Mouse (Mus musculus): Measurements from ENCODE around the gene Gm21915. TPM values are rescaled to one million over a fixed set of nuclear protein-coding genes. Genes with fewer than 3 reads are reported as not detected.
A peak's percentile ranks its signal among the peaks of the same experiment; 100 is the strongest.

The Gm21915 gene
- polyA plus RNA-seq, 1 experiment from 2014 or later: not detected

DNA sequence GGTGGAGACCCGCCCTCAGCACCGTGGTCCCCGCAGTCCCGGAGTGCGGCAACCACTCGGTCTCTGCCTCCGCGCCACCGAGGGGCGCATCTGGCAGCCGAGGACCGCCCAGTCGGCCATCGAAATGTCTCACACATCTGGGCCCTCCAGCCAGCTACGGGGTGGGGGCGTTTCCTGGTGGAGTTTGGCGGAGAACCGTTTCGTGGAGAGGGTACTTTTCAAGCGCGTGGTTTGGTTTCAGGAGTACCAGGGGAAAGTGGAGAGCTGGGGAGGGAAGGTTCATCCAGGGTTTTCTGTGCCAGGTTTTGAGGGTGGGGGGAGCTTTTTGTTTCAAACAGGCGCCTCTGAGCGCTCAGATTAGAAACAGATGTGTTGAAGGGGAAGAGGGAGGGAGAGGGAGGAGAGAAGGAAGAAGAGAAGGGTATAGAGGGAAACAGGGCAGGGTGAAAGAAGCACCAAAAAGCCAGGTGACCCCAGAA, 16.0 kb downstream of the Gm21915 start:
- ATAC-seq (ENCODE audit: insufficient read depth, low FRiP score): peak; percentile 50
- H3K4me3 ChIP-seq (replicated peaks; ENCODE audit: low read length): peak overlapping the region; percentile 75
- H3K27ac ChIP-seq (ENCODE audit: low read length): peak overlapping the region; percentile 97
- peaks cover 6% of the 10 kb centered on the region; the same call in 1 of the 2 replicates for H3K4me1 ChIP-seq (ENCODE audit: control insufficient read depth, insufficient read depth, low read length)
- WGBS: 3% methylated on average over 23 of the region's 23 CpGs
- peak overlapping the region; percentile 87 for H3K9ac ChIP-seq (ENCODE audit: low read length)
- peak overlapping the region; percentile 75 for H3K4me2 ChIP-seq (ENCODE audit: low read depth, low read length)
- peaks cover 3% of the 10 kb centered on the region; the same call in 1 of the 2 replicates for H3K27me3 ChIP-seq (ENCODE audit: control insufficient read depth, insufficient read depth, low read length)
- H3K9me3 ChIP-seq (replicated peaks; ENCODE audit: control insufficient read depth, low read length): no peaks in the 10 kb centered on the region
- no peaks in the 10 kb centered on the region for H3K36me3 ChIP-seq (ENCODE audit: control insufficient read depth, insufficient read depth, low read length)

DNA sequence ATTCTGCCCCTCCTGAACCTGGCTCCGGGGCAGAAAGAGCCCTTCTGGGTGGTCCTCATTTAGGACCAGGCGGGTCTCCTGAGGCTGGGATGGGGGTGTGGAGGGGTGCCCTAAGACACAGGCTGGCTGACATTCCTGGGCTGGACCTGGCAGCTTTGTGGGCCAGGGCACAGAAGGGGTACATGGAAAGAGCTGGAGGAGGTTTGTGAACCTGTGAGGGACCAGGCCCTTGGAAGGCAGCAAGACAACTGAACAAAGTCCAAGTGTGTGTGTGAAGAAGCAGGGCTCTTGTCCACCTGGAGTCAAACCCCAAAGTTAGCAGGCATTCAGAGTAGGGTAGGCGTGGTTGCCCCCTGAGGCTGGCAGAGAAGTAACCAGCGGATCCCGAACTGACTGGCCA, 16.6 kb downstream of the Gm21915 start:
- H3K36me3 ChIP-seq (ENCODE audit: control insufficient read depth, insufficient read depth, low read length): no peaks in the 10 kb centered on the region
- peak overlapping the region; percentile 97 for H3K27ac ChIP-seq (ENCODE audit: low read length)
- peaks cover 6% of the 10 kb centered on the region; the same call in 1 of the 2 replicates for H3K4me1 ChIP-seq (ENCODE audit: control insufficient read depth, insufficient read depth, low read length)
- 48% methylated on average over 5 of the region's 5 CpGs for WGBS
- peak overlapping the region; percentile 87 for H3K9ac ChIP-seq (ENCODE audit: low read length)
- peak; percentile 6; the same call in 1 of the 2 replicates for ATAC-seq (ENCODE audit: insufficient read depth, low FRiP score)
- no peaks in the 10 kb centered on the region for H3K9me3 ChIP-seq (replicated peaks; ENCODE audit: control insufficient read depth, low read length)
- peaks cover 3% of the 10 kb centered on the region; the same call in 1 of the 2 replicates for H3K27me3 ChIP-seq (ENCODE audit: control insufficient read depth, insufficient read depth, low read length)
- H3K4me3 ChIP-seq (replicated peaks; ENCODE audit: low read length): peak overlapping the region; percentile 75
- H3K4me2 ChIP-seq (ENCODE audit: low read depth, low read length): peak overlapping the region; percentile 75

DNA sequence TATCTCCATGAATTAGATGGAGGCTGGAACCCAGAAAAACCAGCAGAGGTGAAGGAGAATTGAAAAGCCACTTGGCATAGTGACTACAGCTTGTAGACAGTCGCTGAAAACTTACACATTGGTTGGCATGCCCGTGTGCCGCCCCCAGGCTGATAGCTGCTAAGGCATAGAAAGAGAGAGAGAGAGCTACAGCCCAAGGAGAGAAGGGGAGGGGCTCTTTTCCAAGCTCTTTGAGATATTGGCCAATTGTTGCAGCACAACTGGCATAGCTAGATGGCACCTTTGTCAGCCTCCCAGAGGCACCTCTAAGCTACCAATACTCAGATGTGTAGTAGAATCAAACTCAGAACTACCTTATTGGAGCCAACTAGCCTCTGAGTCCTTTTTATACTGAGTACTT, 17.1 kb downstream of the Gm21915 start:
- Histone ChIP-seq H3K27me3 (ENCODE audit: control insufficient read depth, insufficient read depth, low read length) (peaks cover 3% of the 10 kb centered on the region; the same call in 1 of the 2 replicates), H3K9ac (ENCODE audit: low read length) (peak overlapping the region; percentile 87), H3K27ac (ENCODE audit: low read length) (no peak overlapping the region), H3K4me2 (ENCODE audit: low read depth, low read length) (peak overlapping the region; percentile 75), H3K4me1 (ENCODE audit: control insufficient read depth, insufficient read depth, low read length) (peaks cover 7% of the 10 kb centered on the region; the same call in 1 of the 2 replicates), H3K9me3 (replicated peaks; ENCODE audit: control insufficient read depth, low read length) (no peaks in the 10 kb centered on the region), H3K36me3 (ENCODE audit: control insufficient read depth, insufficient read depth, low read length) (no peaks in the 10 kb centered on the region), H3K4me3 (replicated peaks; ENCODE audit: low read length) (peak overlapping the region; percentile 75)
- WGBS: 64% methylated on average over 3 of the region's 3 CpGs
- ATAC-seq (ENCODE audit: insufficient read depth, low FRiP score): no peak

DNA sequence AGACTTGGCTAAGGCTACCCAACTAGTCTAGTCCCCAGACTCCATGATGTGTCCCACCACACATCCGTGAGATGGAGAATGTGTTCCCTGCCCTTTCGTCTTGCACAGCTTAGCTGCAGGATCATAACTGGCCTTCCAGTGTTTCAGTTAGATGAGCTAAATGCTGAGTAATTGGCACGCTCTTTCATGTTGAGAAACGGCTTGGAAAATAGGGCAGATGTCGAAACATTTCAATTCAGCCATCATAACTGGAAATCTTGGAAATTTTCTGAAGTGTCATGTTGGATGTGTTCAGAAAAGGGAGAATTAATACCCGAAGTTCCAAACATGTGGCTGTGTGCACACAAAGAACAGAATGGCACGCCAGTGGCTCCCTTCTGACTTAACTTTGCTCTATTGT, 20.1 kb downstream of the Gm21915 start:
- ATAC-seq (ENCODE audit: insufficient read depth, low FRiP score): no peak
- WGBS: 90% methylated on average over 7 of the region's 7 CpGs

DNA sequence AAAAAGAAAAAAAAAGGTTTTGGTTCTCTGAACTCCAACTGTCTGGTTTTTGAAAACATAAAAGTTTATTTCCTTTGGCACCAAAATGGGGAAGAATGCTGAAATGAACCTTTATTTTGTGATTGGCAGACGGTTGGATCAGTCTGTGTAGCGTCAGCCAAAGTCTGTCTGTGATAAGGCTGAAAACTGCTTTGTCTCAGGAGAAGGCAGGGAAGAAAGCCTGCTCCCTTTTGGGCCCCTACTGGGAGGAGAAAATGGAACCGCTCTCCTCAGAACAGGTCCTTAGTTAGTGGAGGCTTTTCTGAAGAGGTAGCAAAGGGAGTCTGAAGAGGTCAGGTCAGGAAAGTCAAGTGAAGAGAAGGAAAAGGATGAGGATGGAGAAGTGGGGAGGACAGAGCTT, 22.6 kb downstream of the Gm21915 start:
- ATAC-seq (ENCODE audit: insufficient read depth, low FRiP score): no peak
- H3K4me2 ChIP-seq (ENCODE audit: low read depth, low read length): no peak overlapping the region
- H3K9ac ChIP-seq (ENCODE audit: low read length): no peak overlapping the region
- H3K4me1 ChIP-seq (ENCODE audit: control insufficient read depth, insufficient read depth, low read length): peaks cover 16% of the 10 kb centered on the region
- H3K36me3 ChIP-seq (ENCODE audit: control insufficient read depth, insufficient read depth, low read length): no peaks in the 10 kb centered on the region
- H3K27ac ChIP-seq (ENCODE audit: low read length): peak overlapping the region; percentile 4; the same call in 1 of the 2 replicates
- H3K4me3 ChIP-seq (replicated peaks; ENCODE audit: low read length): no peak overlapping the region
- peaks cover under 1% of the 10 kb centered on the region; the same call in 1 of the 2 replicates for H3K27me3 ChIP-seq (ENCODE audit: control insufficient read depth, insufficient read depth, low read length)
- no peaks in the 10 kb centered on the region for H3K9me3 ChIP-seq (replicated peaks; ENCODE audit: control insufficient read depth, low read length)
- WGBS: 39% methylated on average over 3 of the region's 3 CpGs

More for the DNA sequence above, 20.1 kb downstream of the Gm21915 start:
- no peak overlapping the region for H3K4me3 ChIP-seq (replicated peaks; ENCODE audit: low read length)
- peaks cover 22% of the 10 kb centered on the region for H3K4me1 ChIP-seq (ENCODE audit: control insufficient read depth, insufficient read depth, low read length)
- no peaks in the 10 kb centered on the region for H3K9me3 ChIP-seq (replicated peaks; ENCODE audit: control insufficient read depth, low read length)
- no peak overlapping the region for H3K9ac ChIP-seq (ENCODE audit: low read length)
- no peaks in the 10 kb centered on the region for H3K36me3 ChIP-seq (ENCODE audit: control insufficient read depth, insufficient read depth, low read length)
- H3K27ac ChIP-seq (ENCODE audit: low read length): no peak overlapping the region
- H3K4me2 ChIP-seq (ENCODE audit: low read depth, low read length): no peak overlapping the region
- H3K27me3 ChIP-seq (ENCODE audit: control insufficient read depth, insufficient read depth, low read length): peaks cover 3% of the 10 kb centered on the region; the same call in 1 of the 2 replicates

DNA sequence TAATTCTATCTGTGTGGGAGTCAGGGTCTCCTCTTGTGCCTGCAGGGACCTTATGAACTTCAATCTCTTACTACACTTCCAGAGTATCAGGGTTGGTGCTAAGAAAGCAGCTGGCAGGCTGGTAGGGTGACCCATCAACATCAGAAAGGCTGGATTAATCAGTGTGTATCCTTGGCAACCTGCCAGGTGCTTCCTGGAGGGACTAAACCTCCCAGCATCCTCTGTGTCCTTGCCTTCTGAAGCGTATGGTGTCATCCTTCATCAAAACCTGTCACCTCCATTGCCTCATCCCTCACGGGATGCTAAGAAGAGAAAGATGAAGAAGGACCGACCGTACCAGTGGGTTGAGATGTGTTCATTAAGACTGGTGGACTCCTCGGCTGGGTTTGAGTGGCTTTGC, 23.4 kb downstream of the Gm21915 start:
- Histone ChIP-seq H3K9me3 (replicated peaks; ENCODE audit: control insufficient read depth, low read length) (no peaks in the 10 kb centered on the region), H3K27ac (ENCODE audit: low read length) (no peak overlapping the region), H3K4me3 (replicated peaks; ENCODE audit: low read length) (no peak overlapping the region), H3K4me1 (ENCODE audit: control insufficient read depth, insufficient read depth, low read length) (peaks cover 16% of the 10 kb centered on the region), H3K9ac (ENCODE audit: low read length) (no peak overlapping the region), H3K4me2 (ENCODE audit: low read depth, low read length) (peak overlapping the region; percentile 5; the same call in 1 of the 2 replicates), H3K36me3 (ENCODE audit: control insufficient read depth, insufficient read depth, low read length) (no peaks in the 10 kb centered on the region), H3K27me3 (ENCODE audit: control insufficient read depth, insufficient read depth, low read length) (no peaks in the 10 kb centered on the region)
- no peak for ATAC-seq (ENCODE audit: insufficient read depth, low FRiP score)
- WGBS: 56% methylated on average over 5 of the region's 5 CpGs

DNA sequence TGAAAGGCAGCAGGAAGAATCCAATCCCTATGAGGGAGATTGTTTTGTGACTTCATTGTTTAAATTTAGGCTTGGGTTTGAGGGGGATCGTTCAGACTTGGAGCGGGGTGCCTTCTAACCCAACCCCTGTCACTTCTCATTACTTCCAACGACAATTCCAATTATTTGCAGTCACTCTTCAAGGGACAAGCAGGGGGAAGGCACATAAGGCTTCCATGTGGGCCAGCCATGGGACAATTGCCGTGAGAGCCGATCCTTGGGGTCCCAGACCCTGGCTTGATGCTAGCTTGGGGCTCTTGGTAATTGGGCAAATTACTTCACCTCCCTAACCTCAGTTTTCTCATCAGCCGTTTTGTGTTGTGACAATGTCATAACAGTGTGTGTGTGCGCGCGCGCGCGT, 23.9 kb downstream of the Gm21915 start:
- H3K36me3 ChIP-seq (ENCODE audit: control insufficient read depth, insufficient read depth, low read length): no peaks in the 10 kb centered on the region
- no peak for ATAC-seq (ENCODE audit: insufficient read depth, low FRiP score)
- H3K27ac ChIP-seq (ENCODE audit: low read length): no peak overlapping the region
- no peak overlapping the region for H3K4me3 ChIP-seq (replicated peaks; ENCODE audit: low read length)
- WGBS: 79% methylated on average over 12 of the region's 12 CpGs
- no peak overlapping the region for H3K4me2 ChIP-seq (ENCODE audit: low read depth, low read length)
- no peak overlapping the region for H3K9ac ChIP-seq (ENCODE audit: low read length)
- H3K27me3 ChIP-seq (ENCODE audit: control insufficient read depth, insufficient read depth, low read length): no peaks in the 10 kb centered on the region
- no peaks in the 10 kb centered on the region for H3K9me3 ChIP-seq (replicated peaks; ENCODE audit: control insufficient read depth, low read length)
- peaks cover 16% of the 10 kb centered on the region for H3K4me1 ChIP-seq (ENCODE audit: control insufficient read depth, insufficient read depth, low read length)

DNA sequence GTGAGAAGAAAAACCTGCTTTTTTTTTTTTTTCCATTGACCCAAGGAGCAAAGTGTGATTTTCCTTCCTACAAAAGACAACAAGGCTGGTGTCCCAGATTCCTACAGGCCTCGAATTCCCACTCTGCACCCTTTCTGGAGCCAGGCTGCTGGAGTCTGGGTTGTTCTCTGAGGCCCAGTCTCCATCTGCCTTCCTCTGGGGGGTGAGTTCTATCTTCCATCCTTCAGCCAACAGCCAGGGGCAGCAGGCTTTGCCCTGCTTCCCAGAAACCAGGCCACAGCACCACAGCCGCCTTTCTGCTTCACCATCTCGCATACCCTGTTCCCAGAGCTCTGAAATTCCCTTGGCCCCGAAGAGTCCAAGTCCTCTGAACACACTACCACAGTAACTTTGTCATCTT, 25.7 kb downstream of the Gm21915 start:
- Histone ChIP-seq H3K4me3 (replicated peaks; ENCODE audit: low read length) (no peak overlapping the region), H3K9me3 (replicated peaks; ENCODE audit: control insufficient read depth, low read length) (no peaks in the 10 kb centered on the region), H3K36me3 (ENCODE audit: control insufficient read depth, insufficient read depth, low read length) (no peaks in the 10 kb centered on the region), H3K27ac (ENCODE audit: low read length) (no peak overlapping the region), H3K4me2 (ENCODE audit: low read depth, low read length) (no peak overlapping the region), H3K4me1 (ENCODE audit: control insufficient read depth, insufficient read depth, low read length) (peaks cover 16% of the 10 kb centered on the region), H3K9ac (ENCODE audit: low read length) (no peak overlapping the region), H3K27me3 (ENCODE audit: control insufficient read depth, insufficient read depth, low read length) (no peaks in the 10 kb centered on the region)
- no peak for ATAC-seq (ENCODE audit: insufficient read depth, low FRiP score)
- WGBS: 85% methylated on average over 4 of the region's 4 CpGs

DNA sequence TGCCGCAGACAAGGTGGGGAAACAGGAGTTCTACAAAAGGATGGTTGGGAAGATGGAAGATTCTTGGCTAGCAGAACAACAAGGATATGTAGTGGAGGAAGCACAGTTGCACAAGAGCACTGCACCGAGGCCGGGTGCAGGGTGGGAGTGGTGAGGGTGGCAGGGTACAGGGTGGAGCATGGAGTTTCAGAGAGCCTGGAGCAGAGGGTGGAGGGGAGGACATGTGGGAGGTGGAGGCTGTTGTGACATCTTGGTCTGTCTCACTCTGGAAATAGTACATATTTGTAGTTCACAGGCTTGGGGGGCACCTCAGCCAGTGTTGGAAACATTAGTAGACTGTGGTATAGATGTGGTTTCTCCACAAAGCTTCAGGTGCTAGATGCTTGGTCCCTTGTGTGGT, 28.8 kb downstream of the Gm21915 start:
- ATAC-seq (ENCODE audit: insufficient read depth, low FRiP score): no peak
- 65% methylated on average over 3 of the region's 3 CpGs for WGBS
- H3K9ac ChIP-seq (ENCODE audit: low read length): no peak overlapping the region

More for the DNA sequence above, 28.8 kb downstream of the Gm21915 start:
- H3K9me3 ChIP-seq (replicated peaks; ENCODE audit: control insufficient read depth, low read length): no peaks in the 10 kb centered on the region
- no peak overlapping the region for H3K4me2 ChIP-seq (ENCODE audit: low read depth, low read length)
- H3K4me3 ChIP-seq (replicated peaks; ENCODE audit: low read length): no peak overlapping the region
- H3K4me1 ChIP-seq (ENCODE audit: control insufficient read depth, insufficient read depth, low read length): peaks cover 1% of the 10 kb centered on the region; the same call in 1 of the 2 replicates
- no peak overlapping the region for H3K27ac ChIP-seq (ENCODE audit: low read length)
- H3K36me3 ChIP-seq (ENCODE audit: control insufficient read depth, insufficient read depth, low read length): no peaks in the 10 kb centered on the region
- H3K27me3 ChIP-seq (ENCODE audit: control insufficient read depth, insufficient read depth, low read length): no peaks in the 10 kb centered on the region

Measured in stomach, embryonic 16.5 days (tissue).